10 mouse cellular contexts compared by ENCODE assay signal in genomic region chr7:126039247-126039835, GRCm38 (mm10). TPM values are rescaled to one million over a fixed set of nuclear protein-coding genes. Genes with fewer than 3 reads are reported as not detected.
DNase-seq lines count a peak whose midpoint lies in the region; ATAC-seq and TF ChIP-seq lines count a peak whose summit lies in the region.
"Had no signal": no experiment of that assay in that cellular context is flagged by ENCODE, and none has a peak within 500 bp of the region (broad histone marks: within the 10 kb centered on the region; RNA-seq: fewer than 3 reads in every experiment).

No protein-coding gene starts in this region.

- no peak for TF ChIP-seq CTCF in liver, embryonic 14.5 days (IDR thresholded peaks at IDR 0.05; ENCODE audit: low read depth)

- no peak for DNase-seq in lung, postnatal 10 days
- DNase-seq in liver, embryonic 14.5 days (ENCODE audit: low read depth in 3 of 3, low spot score in 3 of 3) = peak; percentile 68 to 83 (median 73)
- DNase-seq in yolk sac, embryonic 10.5 days (ENCODE audit: low spot score) = peak; percentile 11
- DNase-seq in cerebellum, postnatal 36 days = no peak
- DNase-seq in kidney, adult 18-20 months = no peak

- TF ChIP-seq EP300 in liver, embryonic 14.5 days (IDR thresholded peaks at IDR 0.05; ENCODE audit: low read depth) = peak; percentile 75

- peak overlapping the region; percentile 7; the same call in 1 of the 2 replicates for H3K4me2 ChIP-seq in lung, embryonic 16.5 days (ENCODE audit: low read depth, low read length)
- H3K4me2 ChIP-seq in forebrain, embryonic 15.5 days (replicated peaks) = no peak overlapping the region; the same call in 1 of the 2 replicates
- peak overlapping the region; percentile 49 for H3K4me2 ChIP-seq in liver, embryonic 14.5 days (ENCODE audit: low read depth)

- peaks cover 19% of the 10 kb centered on the region for H3K4me1 ChIP-seq in lung, embryonic 16.5 days (replicated peaks; ENCODE audit: control insufficient read depth, insufficient read depth, low read length)
- H3K4me1 ChIP-seq in forebrain, embryonic 15.5 days = peaks cover 49% of the 10 kb centered on the region
- peaks cover 51 to 61% of the 10 kb centered on the region in 2 experiments for H3K4me1 ChIP-seq in liver, embryonic 14.5 days (replicated peaks; ENCODE audit: control insufficient read depth in 2 of 2, insufficient read depth in 2 of 2, low read length in 1 of 2)

- no peaks in the 10 kb centered on the region for H3K9me3 ChIP-seq in lung, embryonic 16.5 days (ENCODE audit: control insufficient read depth, low read length)
- no peaks in the 10 kb centered on the region for H3K9me3 ChIP-seq in forebrain, embryonic 15.5 days
- H3K9me3 ChIP-seq in liver, embryonic 14.5 days (ENCODE audit: control insufficient read depth, low read length) = no peaks in the 10 kb centered on the region

- H3K9ac ChIP-seq in lung, embryonic 16.5 days (ENCODE audit: low read length) = peak overlapping the region; percentile 44
- H3K9ac ChIP-seq in forebrain, embryonic 15.5 days (replicated peaks) = no peak overlapping the region
- peak overlapping the region; percentile 51 for H3K9ac ChIP-seq in liver, embryonic 14.5 days (replicated peaks)

- WGBS in lung, embryonic 16.5 days = 71% methylated on average over 5 of the region's 5 CpGs
- WGBS in forebrain, embryonic 15.5 days = 79% methylated on average over 5 of the region's 5 CpGs
- 45% methylated on average over 5 of the region's 5 CpGs for WGBS in liver, embryonic 14.5 days (ENCODE audit: insufficient replicate concordance)

- no peak overlapping the region for H3K4me3 ChIP-seq in lung, embryonic 16.5 days (ENCODE audit: low read length)
- H3K4me3 ChIP-seq in forebrain, embryonic 15.5 days = no peak overlapping the region
- H3K4me3 ChIP-seq in liver, embryonic 14.5 days (ENCODE audit: insufficient read depth in 1 of 2, low read depth in 2 of 2, low read length in 2 of 2) = no peak overlapping the region
- H3K4me3 ChIP-seq: myocyte had no signal

- H3K27me3 ChIP-seq in lung, embryonic 16.5 days (ENCODE audit: control insufficient read depth, insufficient read depth, low read depth, low read length) = no peaks in the 10 kb centered on the region
- H3K27me3 ChIP-seq in forebrain, embryonic 15.5 days = no peaks in the 10 kb centered on the region
- no peaks in the 10 kb centered on the region for H3K27me3 ChIP-seq in liver, embryonic 14.5 days (ENCODE audit: control insufficient read depth, insufficient read depth, low read length)
- H3K27me3 ChIP-seq: Patski had no signal

- ATAC-seq in lung, embryonic 16.5 days (ENCODE audit: low read depth) = peak; percentile 51
- ATAC-seq in forebrain, embryonic 15.5 days (replicated peaks) = no peak
- peak; percentile 82 for ATAC-seq in liver, embryonic 14.5 days (ENCODE audit: insufficient read depth)
- no peak for ATAC-seq in CD4-positive, CD25-positive, alpha-beta regulatory T cell, adult 4 months
- ATAC-seq: Patski had no signal

- no peaks in the 10 kb centered on the region for H3K36me3 ChIP-seq in lung, embryonic 16.5 days (ENCODE audit: control insufficient read depth, insufficient read depth, low read length)
- no peaks in the 10 kb centered on the region for H3K36me3 ChIP-seq in forebrain, embryonic 15.5 days
- no peaks in the 10 kb centered on the region for H3K36me3 ChIP-seq in liver, embryonic 14.5 days (replicated peaks; ENCODE audit: control insufficient read depth, insufficient read depth, low read depth)

- H3K27ac ChIP-seq in lung, embryonic 16.5 days (ENCODE audit: low read length) = peak overlapping the region; percentile 86
- peak overlapping the region; percentile 66 for H3K27ac ChIP-seq in forebrain, embryonic 15.5 days (replicated peaks)
- peak overlapping the region; percentile 92 for H3K27ac ChIP-seq in liver, embryonic 14.5 days

RNA-seq across cellular contexts. Expression of gene Gsg1l, which starts 42.9 kb away (rescaled TPM):
- polyA plus RNA-seq in lung, embryonic 16.5 days (2015; fragmentation: Nextera tagmentation; extraction: Ambion mirVana) = 2.5 and 2.6 TPM in 2 replicates
- polyA plus RNA-seq in forebrain, embryonic 15.5 days (2015; fragmentation: Nextera tagmentation; extraction: Ambion mirVana) = 5.1 and 5.4 TPM in 2 replicates
- polyA plus RNA-seq in liver, embryonic 14.5 days (2012; rRNA removed) = 0.07 and 0.10 TPM in 2 replicates
- 0.13 TPM in 1 of 2 replicates, not detected in the other for polyA plus RNA-seq in liver, embryonic 14.5 days (2014; fragmentation: Nextera tagmentation; extraction: Ambion mirVana)
- not detected for polyA plus RNA-seq in CD4-positive, CD25-positive, alpha-beta regulatory T cell, adult 4 months (2017; shearing (Covaris generic))
- polyA plus RNA-seq: myocyte, Patski had no signal

Comparison
In these comparisons a context has a peak if more than half of its experiments do, and no peak if none do; other contexts are left out.
1. ATAC-seq: peak in lung, embryonic 16.5 days (single experiment) and liver, embryonic 14.5 days (single experiment); none in forebrain, embryonic 15.5 days (single experiment) and CD4-positive, CD25-positive, alpha-beta regulatory T cell, adult 4 months (single experiment).
2. DNase-seq: peak in liver, embryonic 14.5 days (3 of 3) and yolk sac, embryonic 10.5 days (single experiment); none in lung, postnatal 10 days (single experiment), cerebellum, postnatal 36 days (0 of 2) and kidney, adult 18-20 months (single experiment).
3. Peak in every context shown above with its lines, with median percentiles within 50 percentile points of each other: H3K27ac ChIP-seq.